Mouse (Mus musculus) kidney, adult 9 months (tissue): Measurements from ENCODE around the gene Srarp.

Experiments used
- DNase-seq: peaks from one replicate; pipeline ENCODE4 v3.0.0; 2022

Srarp gene

GRCm38 (mm10) chr4:141456193-141456938, 20.5 kb upstream of the Srarp start:
- DNase-seq: no peak

GRCm38 (mm10) chr4:141455526-141455925, 19.6 kb upstream of the Srarp start:
- no peak for DNase-seq

DNA sequence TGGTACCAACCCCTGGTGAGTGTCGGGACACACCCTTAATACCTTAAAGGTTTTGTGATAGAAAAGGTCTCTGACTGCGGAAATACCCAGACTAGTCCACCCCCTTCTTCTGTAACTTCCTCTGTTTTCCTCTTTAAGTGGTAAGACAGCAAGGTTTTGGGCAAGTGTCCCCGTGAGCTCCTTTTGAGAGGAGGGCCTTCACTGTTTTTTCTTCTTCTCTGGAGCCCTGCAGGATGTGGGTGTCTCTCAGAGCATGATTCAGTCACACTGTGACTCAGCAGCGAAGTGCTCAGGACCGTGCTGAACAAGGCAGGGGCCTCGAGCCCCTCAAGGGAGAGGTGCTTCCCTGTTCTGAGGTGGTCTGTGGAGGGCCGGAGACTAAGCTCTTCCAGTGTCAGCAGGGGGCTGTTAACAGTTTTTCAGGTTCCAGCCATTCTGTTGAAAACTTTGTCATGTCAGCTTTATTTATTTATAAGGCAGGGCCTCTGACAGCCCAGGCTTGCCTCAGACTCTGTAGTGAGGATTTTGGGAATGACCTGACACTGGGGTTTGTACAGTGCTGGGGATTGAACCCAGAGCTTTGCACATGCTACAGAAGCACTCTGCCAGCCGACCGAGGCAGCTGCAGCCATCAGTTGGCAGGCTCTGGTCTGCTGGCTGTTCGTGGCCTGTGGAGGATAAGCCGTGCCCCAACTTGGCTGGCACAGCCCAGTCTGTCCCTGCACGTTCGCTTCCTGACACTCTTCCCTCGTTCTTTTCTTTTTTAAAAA, 18.9 kb upstream of the Srarp start:
- DNase-seq: no peak

GRCm38 (mm10) chr4:141451916-141452450, 16.1 kb upstream of the Srarp start:
- DNase-seq: peak; percentile 43

DNA sequence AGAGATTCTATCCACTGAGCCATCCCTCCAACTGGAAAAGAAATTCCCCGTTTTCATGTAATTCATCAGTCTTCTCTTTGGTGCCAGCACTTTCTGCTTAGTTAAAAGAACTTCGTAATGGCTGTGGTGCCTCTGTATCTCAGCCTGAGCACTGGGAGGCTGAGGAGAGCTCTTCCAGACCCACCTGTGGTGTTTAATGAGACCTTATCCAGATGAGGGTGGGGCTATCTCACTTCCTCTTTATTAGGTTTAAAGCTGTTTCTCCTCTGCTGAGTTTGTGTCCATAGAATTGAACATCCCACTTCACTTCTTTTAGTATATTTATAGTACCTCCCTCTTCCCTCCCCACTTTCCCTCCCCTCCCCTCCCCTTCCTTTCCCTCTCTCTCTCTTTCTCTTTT, 15.3 kb upstream of the Srarp start:
- no peak for DNase-seq

- no peak for DNase-seq
Observed at GRCm38 (mm10) chr4:141446211-141446610, 10.3 kb upstream of the Srarp start.

DNA sequence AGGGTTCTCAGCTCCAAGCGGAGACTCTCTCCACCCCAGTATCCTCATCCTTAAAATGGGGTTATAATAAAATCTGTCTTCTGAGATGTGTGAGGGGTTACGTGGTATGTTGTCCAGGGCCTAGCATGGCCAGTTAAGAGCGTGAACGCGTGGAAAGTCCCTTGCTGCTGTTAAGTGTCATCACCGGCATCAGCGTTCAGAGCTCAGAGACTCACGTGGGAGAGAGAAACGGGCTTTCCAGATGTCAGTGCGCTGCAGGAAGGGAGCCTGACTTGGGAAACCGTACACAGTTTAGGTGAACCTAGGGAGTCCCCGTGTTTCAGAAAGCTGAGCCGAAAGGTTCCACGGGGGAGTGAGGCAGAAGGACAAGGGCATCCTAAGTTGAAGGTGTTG, 9.4 kb upstream of the Srarp start:
- DNase-seq: no peak

DNA sequence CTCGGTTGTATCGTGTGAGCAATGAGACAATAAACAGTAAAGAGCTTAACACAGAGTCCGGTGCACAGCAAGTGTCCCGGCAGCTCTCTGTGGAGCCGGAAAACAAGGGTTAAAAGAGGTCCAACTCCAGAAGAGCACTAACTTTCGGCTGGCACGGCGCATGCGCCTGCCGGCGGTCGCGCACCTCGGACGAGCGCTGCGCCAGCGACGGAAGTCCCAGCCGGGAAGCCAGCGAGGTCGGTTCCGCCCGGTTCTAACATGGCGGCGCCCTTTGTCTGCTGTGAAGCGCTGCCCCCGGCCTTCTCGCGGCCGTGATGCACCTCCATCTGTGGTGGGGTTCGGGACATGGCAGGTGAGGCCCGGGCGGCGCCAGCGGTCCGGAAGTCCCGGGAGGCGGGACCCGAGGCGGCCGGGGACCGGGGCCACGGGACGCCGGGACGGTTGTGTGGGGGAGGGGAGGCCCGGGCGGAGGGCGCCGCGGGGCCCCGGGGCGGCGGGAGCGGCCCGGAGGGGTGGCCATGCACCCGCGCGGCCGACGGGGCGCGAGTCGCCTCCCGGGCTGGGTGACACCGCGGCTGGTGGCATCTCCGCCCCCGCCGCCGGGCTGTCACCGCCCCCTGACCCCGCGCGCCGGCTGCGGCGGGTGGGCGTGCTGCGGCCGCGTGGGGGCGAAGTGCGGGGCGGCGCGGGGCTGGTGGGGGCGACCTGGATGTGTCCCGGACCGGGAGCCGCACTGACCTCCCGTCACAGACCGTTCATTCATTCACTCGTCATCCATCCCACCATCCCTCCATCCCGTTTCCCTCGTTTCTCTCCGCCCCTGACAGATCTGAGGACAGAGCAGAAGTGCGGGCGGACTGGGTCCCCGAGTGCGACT, 8.8 kb upstream of the Srarp start, which contains the start of gene Zbtb17:
Gene Zbtb17 (plus strand): TSS at position 204 of the 877 bp plus-strand sequence.
- DNase-seq: peak; percentile 87

DNA sequence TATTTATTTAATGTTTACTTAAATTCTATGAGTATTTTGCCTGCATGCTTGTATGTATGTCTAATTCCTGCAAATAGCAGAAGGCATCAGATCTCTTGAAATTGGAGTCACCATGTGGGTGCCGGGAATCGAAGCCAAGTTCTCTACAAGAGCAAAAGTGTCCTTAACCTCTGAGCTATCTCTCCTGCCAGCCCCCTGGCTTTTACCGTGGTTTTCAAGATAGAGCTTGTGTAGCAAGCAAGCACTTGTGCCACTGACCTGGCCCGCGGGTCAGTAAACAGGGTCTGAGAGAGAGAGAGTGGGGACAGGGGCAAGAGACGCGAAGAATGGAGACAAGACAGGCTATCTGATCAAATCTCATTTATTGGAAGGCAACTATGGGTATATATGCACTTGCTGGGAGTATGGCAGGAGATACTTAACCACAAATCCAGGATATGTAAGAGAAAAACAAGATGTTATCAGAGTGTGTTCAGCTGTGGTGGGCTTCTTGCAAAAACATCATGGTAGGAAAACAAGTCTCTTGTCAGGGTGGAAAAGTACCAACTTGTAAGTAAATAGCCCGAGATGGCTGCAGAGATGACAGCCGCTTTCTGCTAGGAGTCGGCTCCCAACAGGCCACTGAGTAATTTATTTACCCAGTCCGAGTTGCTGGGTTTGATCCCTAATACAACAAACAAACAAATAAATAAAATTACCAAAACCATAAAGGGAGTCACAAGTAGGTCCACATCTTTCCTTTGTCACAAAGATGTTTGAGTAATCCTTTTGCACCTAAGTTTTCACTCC, 7.9 kb upstream of the Srarp start:
- DNase-seq: no peak

- peak; percentile 89 for DNase-seq
Observed at GRCm38 (mm10) chr4:141440877-141441276, 5.0 kb upstream of the Srarp start.

DNA sequence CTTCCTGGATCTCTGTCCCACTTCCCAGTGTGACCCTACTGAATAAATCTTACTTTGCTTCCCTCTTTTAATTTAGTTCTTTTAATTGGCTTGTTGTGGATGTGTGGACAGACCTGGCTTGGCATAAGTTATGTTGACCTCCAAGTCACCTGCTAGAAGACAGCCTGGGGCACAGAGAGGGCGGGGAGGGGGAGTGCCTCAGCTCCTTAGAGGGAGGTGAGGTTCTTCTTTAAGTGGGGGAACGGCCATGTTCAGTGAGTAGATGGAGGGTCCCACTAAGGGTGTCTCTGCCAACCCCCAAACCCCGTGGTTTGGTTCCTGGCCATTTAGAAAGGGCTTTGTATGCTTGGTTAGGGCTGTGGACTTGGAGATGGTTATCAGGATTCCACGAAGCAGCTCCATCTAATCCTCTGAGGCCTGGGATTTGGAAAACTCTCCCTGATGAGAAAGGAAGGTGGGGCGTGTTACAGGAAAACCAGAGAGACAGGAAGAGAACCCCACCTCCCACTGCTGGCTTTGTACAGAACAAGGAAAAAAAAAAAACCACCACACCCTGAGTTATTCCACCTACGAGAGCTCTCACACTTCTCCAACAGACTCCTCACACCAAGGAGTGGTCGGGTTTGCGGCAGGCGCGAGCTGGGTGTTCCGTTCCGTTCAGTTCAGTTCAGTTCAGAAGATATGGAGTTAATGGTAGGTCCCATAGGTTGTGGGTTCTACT, 3.3 kb upstream of the Srarp start:
- peak; percentile 68 for DNase-seq

- DNase-seq: no peak
Observed at GRCm38 (mm10) chr4:141433191-141433590, 2.7 kb downstream of the Srarp start.

- peak; percentile 57 for DNase-seq
Observed at GRCm38 (mm10) chr4:141432666-141433065, 3.2 kb downstream of the Srarp start.

DNA sequence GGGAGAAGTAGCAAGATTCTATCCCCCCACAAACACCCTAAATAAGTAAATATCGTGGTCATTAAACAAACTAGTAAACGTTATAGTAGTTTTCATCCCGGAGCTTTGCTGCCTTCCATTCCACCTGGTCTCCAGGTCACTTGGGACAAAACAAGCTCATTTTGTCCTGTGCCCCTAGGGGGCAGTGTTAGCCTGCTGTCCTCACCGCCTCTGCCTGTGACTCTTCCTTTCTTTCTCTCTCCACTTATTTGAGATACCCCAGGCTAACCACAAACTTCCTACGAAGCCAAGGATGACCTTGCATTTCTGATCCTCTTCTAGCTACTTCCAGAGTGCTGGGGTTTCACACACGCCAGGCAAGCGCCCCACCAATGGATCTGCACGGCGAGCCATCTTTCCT, 4.9 kb downstream of the Srarp start:
- DNase-seq: peak; percentile 85

- DNase-seq: peak; percentile 74
Observed at GRCm38 (mm10) chr4:141429847-141430246, 6.1 kb downstream of the Srarp start.

DNA sequence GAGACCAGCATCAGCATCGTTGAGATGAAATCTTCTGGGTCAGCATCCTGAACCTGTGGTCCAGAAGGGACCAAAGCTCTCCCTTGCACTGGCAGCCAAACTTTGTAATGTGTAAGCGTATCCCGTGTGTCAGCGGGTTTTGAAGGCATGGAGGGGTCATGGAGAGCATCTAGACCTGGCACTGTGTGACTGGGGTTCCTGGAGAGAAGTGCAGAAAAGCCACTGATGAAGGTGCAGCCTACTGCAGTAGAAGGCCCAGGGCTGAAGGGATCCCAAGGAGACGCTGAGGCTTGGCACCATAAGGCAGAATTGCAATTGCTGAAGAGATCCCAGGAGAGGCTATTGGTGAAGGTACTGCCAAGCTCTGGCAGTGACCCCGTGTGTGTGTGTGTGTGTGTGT, 6.5 kb downstream of the Srarp start:
- DNase-seq: no peak

DNA sequence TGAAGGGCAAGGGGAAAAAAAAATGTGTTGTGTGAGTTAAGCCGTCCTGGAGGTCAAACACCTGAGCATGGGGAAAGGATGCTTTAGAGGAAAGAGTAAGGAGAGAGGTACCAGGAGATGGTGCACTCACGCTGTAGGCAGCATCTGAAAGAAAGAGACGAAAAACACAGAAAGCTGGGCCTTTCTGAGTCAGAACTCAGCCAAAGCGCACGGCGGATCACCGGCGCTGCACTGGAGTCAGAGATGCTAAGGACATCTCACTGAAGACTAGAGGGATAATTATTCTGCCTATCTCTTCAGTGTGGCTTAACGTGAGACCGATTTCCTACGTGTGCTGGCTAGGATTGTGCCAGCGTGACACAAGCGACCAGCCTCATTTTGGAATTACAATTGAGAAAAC, 8.0 kb downstream of the Srarp start:
- no peak for DNase-seq

DNA sequence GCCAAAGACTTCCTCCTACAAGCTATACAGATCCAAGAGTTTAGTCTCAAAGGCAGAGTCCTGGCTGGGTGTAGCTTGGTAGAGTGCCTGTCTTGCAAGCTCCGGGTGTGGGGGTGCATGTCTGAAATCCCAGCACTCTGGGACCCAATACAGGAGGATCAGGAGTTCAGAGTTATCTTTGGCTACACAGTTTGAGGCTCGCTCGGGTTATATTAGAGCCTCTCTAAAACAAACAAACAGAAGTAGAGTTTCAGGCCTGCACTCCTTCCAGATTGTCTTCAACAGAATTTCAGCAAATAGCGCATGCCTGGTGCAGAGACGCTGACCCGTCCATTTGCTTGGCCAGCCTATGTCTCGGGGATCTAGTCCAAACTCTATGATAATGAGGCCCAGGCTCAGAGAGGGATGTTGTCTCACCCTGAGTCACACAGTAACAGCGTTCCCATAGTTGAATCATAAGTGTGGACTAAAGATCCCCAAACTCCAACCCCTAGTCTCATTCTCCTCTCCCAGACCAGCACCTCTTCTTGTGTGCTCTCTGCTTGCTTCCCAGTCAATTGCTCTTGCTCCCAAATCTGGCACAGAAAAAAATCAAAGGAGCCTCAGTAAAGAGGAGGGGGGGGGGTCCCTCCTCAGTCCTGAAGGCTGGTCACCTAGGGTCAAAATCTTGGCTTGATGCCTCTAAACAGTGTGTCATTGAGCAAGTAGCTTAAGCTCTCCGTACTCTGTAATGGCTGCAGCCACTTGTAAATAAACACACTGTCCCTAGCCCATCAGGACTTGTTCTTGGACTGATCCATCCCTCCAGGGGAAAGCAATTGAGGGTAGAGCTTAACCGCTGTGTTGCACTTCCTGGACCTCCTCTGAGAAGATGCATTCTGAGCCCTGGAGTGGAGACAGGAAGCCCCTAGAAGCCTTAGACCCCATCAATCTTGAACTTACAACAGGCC, 8.8 kb downstream of the Srarp start:
- no peak for DNase-seq

GRCm38 (mm10) chr4:141425484-141426479, 10.1 kb downstream of the Srarp start:
- peak; percentile 70 for DNase-seq
